Mouse (Mus musculus) right cerebral cortex, postnatal 36 days (tissue): ENCODE measurements at regions not wholly inside any gene's neighbourhood (a gene's known extent, or its start where the extent isn't known, plus 50 kb on each side); places are given as distances from the start of the nearest gene placed in this dataset.

Source experiments
- DNase-seq, 2 experiments: peaks; one replicate each; pipeline ENCODE4 v3.0.0; 2022; ENCODE audit warnings: low spot score in 2 of 2, mixed read lengths in 1 of 2

- no peak for DNase-seq
Observed at GRCm38 (mm10) chr19:52565401-52565800, 301.3 kb downstream of the Ins1 start.

GRCm38 (mm10) chr19:52534758-52535157 lies 270.7 kb downstream of the Ins1 start:
- no peak for DNase-seq

GRCm38 (mm10) chr19:52525509-52525908 lies 261.4 kb downstream of the Ins1 start:
- no peak for DNase-seq

- DNase-seq, result no peak
Observed at GRCm38 (mm10) chr19:52503331-52503730, 239.2 kb downstream of the Ins1 start.
